Mouse (Mus musculus) olfactory bulb, adult 2 months (tissue): ENCODE measurements around the gene Rarg.

Experiments used
- CTCF ChIP-seq: fragments of 200-500 bp; IDR thresholded peaks from 2 replicates; pipeline ENCODE4 v1.5.1; 2012; ENCODE audit warnings: low read depth, mild to moderate bottlenecking, low read length, moderate library complexity; ENCODE audit not compliant: insufficient read depth
- POLR2A ChIP-seq: fragments of 200-500 bp; IDR thresholded peaks from 2 replicates; pipeline ENCODE4 v1.6.1; 2012; ENCODE audit warnings: mild to moderate bottlenecking, low read depth, low read length, moderate library complexity; ENCODE audit not compliant: insufficient read depth

DNA sequence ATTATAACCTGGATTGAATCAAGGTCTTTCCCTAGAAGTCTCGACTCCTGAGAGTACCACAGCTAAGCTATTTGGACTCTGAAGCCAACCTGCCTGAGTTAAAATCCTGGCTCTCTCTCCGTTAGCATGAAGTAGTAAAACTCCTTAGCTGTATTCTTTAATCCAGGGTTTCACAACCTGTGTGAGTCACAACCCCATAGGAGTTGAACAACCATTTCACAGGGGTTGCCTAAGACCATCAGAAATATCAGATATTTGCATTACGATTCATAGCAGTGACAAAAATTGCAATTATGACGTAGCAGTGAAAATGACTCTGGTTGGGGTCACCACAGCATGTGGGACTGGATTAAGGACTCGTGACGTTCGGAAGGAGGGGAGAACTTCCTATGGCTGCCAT is 24.6 kb downstream of the Rarg start:
- no peak for TF ChIP-seq POLR2A
- TF ChIP-seq CTCF: no peak
